Mouse (Mus musculus): Measurements from ENCODE around the gene Aig1. TPM values are rescaled to one million over a fixed set of nuclear protein-coding genes. Genes with fewer than 3 reads are reported as not detected.

The Aig1 gene
- total RNA-seq, 2 experiments from 2014 or later = 61.1 to 64.1 TPM

DNA sequence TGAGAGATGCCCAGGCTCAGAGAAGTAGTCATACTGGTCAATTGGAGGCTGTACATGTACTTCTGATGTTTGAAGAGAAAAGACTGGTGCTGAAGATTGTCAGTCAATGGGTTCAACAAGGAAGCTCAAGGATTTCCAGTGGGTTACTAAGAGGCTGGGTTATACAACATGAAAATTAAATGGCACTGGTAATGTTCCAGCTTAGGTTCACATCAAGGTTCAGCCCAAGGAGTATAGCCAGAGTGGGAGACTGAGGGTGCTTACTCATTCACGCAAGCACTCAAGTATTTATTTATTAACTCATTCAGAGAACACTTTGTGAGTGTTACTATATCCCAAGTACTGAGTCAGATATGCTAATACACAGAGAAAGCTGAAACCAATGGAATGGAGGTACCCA is 79.2 kb downstream of the Aig1 start:
- intact Hi-C loops (cut with DNase I) = no loop called here
- DNase-seq (ENCODE audit: low spot score in 2 of 2) = no peak

DNA sequence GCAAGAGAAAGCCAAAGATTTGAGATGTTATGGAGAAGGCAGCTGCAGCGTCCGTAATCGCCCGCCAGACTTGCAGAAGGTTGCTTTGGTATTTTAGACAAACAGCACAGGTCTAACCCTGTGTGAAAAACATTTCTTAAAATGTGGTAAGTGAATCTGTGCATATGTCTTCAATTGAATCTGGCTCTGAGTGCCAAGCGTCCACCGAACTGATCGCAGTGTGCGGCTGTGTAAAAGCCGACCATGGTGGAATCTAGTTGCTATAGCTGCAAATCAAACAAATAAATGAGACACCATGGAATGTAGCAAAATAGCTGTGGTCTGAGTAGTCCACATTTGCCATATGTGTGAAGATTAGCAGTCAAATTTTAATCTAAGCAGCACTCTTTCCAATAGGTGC is 80.7 kb downstream of the Aig1 start:
- DNase-seq (ENCODE audit: low spot score in 2 of 2) = no peak
- intact Hi-C loops (cut with DNase I) = no loop called here

DNA sequence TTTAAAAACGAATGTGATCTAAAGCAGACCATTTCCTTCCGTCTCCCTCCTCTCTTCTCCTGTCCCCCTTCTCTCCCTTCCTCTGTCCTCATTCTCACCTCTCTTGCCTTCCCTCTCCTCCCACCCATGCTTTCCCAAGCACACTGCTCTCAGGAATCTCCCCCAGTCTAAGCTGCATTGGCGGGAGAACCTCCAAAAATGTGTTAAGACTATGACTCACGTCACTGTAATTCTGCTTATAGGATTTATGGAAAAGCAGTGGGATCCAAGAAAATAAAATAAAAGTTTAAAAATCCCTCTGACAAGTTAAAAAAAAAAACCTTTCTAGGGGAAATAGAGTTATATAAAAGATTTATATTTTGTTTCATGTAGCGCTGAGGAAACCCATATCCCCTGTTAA is 86.0 kb downstream of the Aig1 start:
- intact Hi-C loops (cut with DNase I) = loop anchor here (5.0 kb wide), 2 partner anchors 185 to 195 kb away; partner anchors contain the start of gene Hivep2
- DNase-seq (ENCODE audit: low spot score in 2 of 2) = peak; percentile 36 to 41

DNA sequence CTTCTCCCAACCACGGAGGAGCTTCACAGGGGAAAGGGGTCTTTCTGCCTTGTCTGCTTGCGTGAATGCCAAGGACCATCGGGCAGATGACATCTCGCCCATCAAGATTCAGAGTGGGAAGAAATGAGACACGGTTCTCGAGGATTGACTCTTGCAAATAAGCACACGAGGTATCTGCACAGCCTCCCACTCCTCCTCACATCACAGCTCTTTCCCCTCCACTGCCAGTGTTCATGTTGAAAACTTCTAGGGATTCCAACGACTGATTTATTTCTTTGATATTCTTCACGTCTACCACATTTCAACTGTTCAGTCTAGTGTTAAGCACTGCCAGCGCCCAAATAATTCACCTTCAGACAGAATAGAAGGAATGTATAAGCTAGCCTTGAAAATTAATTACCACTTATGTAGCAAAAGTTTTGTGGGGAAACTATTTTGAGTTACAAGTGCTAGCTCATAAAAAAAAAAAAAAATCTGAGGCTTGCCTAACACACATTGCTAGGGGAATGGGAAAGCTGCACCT is 86.5 kb downstream of the Aig1 start:
- intact Hi-C loops (cut with DNase I) = loop anchor here (5.0 kb wide), 2 partner anchors 185 to 195 kb away; partner anchors contain the start of gene Hivep2
- DNase-seq (ENCODE audit: low spot score in 2 of 2) = peak in 1 of 2 experiments; percentile 5

DNA sequence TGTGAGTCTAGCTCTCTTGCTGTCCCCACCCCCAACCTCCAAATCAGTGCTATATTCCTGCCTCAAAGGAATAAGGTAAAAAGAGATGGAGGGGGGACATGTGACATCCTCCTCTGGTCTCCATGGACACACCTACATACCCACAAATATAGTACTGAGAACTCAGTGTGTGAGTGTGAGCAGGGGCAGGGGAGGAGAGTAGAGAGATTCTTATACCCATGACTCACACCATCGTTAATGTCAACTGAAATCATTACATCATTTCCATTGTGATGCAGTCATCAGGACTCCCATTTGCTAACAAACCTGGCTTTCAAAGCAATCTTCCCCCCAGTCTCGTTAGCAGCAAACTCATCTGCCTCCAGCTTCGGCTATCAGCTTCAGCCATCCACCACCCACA is 92.8 kb downstream of the Aig1 start:
- intact Hi-C loops (cut with DNase I) = loop anchor here (5.0 kb wide), 1 partner anchor 91 kb away; the partner anchor contains the start of gene Aig1
- DNase-seq (ENCODE audit: low spot score in 2 of 2) = peak in 1 of 2 experiments; percentile 23

DNA sequence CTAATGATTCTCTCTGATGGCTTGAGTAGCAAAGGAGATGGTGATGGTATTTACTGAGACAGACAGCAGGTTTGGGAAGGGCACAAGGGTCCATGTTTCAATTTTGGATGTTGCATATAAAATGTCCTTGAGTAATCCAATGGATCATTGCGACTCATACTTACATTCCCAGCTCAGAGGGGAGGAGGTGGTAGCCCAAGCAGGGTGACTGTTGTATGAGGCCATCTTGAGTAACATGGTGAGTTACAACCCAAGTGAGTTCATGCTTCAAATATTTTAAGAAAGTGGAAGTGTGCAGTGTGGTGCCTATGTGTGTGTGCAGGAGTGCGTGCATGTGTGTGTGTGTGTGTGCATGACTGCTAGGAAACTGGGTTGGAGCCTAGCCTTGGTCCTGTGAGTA is 93.4 kb downstream of the Aig1 start:
- no peak for DNase-seq (ENCODE audit: low spot score in 2 of 2)
- intact Hi-C loops (cut with DNase I) = loop anchor here (5.0 kb wide), 1 partner anchor 92 kb away; the partner anchor contains the start of gene Aig1

DNA sequence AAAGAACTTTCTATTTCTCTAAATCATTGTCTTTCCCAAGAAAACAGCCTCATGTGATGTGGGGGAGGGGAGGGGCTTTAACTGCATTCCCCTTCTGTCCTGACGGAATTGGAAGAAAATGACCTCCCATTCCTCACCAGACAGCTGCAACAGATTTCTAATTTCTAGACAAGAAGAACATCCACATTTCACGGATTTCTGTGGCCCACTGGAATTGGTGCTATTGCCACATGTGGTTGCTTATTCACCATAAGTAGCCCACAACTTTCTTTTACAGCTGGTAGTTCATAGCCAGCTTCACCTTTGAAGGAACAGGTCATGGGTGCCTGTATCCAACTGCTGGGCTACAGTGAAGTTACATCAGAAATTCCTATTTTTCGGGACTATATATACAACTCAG is 93.9 kb downstream of the Aig1 start:
- intact Hi-C loops (cut with DNase I) = loop anchor here (5.0 kb wide), 1 partner anchor 92 kb away; the partner anchor contains the start of gene Aig1
- no peak for DNase-seq (ENCODE audit: low spot score in 2 of 2)

DNA sequence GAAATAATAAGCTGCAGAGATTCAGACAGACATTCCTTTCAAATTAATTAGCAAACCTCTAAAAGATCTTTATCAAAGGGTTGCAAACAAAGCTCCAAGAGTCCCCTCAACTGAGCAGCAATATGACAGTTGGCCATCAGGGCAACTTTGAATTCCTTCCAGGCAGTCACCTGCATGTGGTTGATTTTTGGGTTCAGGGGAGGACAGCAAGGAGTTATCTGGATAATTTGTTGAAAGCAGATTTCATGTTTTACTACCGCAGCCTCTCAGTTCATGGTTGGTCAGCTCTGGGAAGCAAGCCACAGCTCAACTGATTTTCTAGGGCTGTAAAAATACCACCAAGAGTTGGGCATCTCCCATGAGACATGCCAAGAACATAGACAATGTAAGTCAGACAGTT is 98.1 kb downstream of the Aig1 start:
- DNase-seq (ENCODE audit: low spot score in 2 of 2) = no peak
- intact Hi-C loops (cut with DNase I) = no loop called here

DNA sequence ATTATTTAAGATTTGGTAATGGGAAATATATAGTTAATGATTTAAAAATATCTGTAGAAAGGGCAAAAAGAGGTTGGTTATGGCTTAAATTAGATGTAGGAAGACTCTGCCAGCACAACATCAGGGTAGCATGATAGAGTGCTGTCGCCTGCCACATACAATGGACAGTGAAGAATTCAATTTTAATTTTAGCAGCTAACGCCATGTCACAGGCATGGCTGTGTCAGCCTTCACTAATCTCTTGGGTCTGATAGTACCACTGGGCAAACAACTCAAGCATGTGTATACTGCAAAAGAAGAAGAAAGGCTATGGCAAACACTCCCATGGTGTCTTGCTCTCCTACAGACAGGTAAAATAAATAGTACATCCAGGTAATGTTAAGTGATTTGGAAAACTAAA is 99.0 kb downstream of the Aig1 start:
- intact Hi-C loops (cut with DNase I) = no loop called here
- no peak for DNase-seq (ENCODE audit: low spot score in 2 of 2)

DNA sequence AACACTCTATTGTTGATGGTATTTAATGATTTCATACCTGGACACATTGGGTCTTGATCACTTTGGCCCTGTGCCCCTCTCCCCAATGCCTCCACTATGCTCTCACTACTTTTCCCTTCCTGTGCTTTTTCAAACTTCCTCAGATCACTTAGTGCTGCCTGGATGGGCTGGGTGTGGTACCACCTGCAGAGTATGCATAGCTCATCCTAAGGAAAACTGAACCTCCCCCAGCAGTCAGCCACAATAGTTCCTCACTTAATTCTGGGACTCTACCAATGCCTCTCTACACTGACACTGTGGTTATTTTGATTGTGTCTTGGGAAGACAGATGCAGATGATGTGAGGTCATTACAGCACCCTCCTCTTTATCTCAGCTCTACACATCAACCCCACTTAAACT is 99.9 kb downstream of the Aig1 start:
- no peak for DNase-seq (ENCODE audit: low spot score in 2 of 2)
- intact Hi-C loops (cut with DNase I) = no loop called here

DNA sequence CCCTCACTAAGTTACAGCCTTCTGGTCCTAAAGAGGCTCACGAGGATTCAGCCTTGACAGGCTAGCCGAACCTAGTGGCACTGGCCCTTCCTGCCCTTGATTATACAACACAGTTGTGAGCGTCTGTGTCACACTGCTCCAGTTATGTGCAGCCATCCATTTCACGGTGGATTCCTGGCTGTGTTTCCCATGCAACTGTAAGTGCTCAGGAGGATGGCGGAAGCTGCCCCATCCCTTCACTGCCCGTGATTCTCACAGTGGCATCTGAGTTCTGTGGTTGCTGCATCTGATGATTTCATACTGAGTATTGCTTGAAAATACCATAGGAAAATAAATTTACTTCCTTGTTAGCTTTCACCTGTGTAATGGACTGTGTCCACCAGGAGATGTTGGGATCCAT is 101.7 kb downstream of the Aig1 start:
- intact Hi-C loops (cut with DNase I) = no loop called here
- no peak for DNase-seq (ENCODE audit: low spot score in 2 of 2)

DNA sequence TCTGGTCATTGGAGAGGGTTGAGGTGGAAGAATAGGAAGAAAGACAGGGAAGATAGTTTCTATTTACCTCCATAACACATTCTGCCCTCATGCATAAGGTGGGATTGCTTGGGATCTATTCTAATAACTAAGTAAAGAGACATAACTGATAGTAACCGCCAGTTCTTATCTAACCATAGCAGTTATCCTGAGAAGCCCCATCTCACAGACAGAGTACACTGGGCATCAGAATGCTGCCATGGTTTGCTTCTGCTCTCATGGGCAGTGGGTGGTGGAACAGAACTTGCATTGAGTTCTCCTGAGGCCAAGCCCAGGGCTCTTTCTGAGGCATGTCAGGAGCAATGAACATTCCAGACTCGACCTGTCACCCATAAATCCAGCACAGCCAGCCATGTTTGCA is 105.6 kb downstream of the Aig1 start:
- DNase-seq (ENCODE audit: low spot score in 2 of 2) = no peak
- intact Hi-C loops (cut with DNase I) = no loop called here

DNA sequence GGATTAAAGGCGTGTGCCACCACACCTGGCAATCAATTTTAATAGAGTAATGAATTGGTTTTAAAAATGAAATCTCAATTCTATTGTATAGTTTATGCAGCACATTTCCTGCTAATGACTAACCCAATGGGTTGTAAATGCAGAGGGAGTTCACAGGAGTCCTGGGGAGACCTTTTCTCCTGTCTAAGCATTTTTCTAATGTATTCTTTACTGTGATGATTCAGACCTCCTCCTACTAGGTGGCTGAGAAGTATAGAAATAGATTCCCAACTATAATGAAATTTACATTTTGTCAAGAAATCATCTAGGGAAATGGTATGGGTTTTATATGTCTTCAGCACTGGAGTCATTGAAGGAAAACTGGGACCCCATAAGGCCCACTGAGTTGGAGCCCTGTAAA is 114.1 kb downstream of the Aig1 start:
- no peak for DNase-seq (ENCODE audit: low spot score in 2 of 2)
- intact Hi-C loops (cut with DNase I) = no loop called here

DNA sequence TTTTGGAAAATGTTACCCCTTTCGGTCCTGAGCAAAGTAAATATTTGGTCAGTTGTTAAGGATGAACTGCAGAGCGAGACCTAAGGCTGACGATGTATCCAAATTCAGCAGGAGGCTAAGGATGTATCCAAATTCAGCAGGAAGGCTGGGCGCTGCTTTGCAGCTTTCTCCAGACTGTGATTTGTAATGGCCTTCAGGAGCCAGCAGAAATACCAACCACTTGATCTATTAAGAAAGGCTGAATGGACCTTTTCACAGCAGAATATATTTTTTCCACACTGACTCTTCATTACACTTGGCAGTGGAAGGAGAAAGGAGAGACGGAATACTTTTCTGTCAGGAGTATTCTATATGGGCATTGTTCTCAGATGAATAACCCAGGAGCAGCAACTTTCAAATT is 115.0 kb downstream of the Aig1 start:
- intact Hi-C loops (cut with DNase I) = no loop called here
- DNase-seq (ENCODE audit: low spot score in 2 of 2) = no peak

DNA sequence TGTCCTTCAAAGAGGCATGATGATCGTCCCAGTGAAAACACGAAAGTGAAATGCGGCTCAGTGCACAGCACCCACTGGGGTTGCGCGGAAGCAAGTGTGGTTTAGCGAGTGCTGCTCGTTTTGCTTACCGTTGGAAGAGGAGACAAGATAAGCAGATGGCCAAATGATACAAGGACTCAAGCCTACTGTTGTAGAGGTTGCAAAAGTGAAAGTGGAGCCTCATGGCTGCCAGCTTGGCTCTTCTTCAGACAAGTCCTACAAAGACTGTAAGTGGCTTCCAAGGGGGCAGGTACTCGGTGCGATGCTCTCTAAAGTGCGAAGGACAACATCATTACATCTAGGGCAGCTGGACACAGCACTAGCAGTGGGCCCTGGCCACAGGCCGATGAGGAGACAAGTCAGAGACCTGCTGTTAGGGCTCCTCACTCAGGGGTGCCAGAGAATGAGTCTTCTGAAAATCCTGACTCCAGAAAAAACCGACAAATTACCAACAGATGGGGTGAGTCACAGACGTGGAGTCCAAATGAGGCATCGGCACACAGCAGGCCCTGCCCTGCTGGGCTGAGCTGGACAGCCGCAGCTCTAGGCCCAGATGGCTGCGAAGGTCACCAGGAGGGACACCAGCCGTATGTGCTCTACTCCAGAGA is 129.2 kb downstream of the Aig1 start:
- intact Hi-C loops (cut with DNase I) = no loop called here
- DNase-seq (ENCODE audit: low spot score in 2 of 2) = peak; percentile 17 to 31

DNA sequence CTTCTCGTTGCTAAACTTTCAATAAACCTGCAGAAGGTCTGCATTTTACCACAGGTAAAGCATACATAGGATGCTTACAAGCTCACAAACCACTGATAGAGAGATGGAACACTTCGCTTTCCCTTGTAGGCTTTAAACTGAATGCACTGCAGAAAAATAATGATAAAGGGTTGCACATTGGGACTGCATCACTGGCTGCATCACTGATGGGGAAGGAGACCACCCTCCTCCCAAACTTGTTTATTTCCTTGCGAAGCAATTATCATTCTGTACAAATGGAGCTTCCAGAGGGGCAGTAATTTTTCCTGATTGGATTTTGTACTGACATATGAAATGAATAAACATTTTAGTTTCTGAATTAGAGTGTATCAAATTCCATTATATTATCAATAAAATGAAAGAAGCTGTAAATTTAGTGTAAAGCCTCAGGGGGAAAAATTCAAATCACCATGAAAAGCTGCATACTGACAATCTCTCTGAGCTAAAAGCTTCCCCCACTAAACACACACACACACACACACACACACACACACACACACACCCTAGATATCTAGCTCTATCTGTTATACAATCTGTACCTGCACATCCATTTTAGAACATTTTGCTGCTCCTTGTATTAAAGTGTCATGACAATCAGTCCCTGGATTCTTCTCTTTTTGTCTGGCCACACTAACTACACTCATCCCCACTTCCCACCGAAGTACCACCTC is 138.6 kb downstream of the Aig1 start:
- DNase-seq (ENCODE audit: low spot score in 2 of 2) = no peak
- intact Hi-C loops (cut with DNase I) = no loop called here

DNA sequence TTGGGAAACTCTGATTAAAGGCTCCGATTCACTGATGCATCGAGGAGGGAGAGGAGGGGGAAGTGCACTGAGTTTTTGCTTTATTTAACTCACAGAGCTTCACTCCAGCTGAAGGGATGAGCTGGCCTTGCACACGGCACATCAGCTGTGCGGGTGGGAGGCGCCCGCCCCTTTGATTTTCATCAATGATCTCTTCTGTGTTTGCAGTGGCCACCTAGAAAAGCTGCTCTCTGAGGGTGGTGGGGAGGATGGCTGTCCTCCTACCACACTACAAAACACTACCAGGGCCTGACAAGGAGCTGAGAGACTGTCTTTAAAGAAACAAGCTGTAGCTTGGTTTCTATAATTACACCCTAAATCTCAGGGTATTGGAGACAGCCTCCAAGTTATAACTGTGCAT is 141.1 kb downstream of the Aig1 start:
- peak; percentile 65 to 67 for DNase-seq (ENCODE audit: low spot score in 2 of 2)
- intact Hi-C loops (cut with DNase I) = no loop called here

DNA sequence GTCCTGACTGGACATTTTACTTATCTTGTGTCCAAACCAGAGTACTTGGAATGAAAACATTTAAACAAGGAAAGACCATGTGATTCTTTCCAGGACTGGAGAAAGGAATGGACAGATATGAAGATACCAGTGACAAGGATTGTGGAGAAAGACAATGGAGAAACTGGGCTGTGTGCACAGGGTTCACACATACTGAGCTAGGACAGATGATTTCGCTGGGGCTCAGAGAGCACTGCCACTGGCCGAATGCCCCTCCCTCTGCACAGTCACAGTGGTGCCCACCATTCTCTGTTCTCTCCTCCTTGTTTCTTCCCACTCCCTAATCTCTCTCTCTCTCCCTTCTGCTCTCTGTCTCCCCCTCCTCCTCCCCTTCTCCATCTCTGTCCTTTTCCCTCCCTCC is 142.6 kb downstream of the Aig1 start:
- intact Hi-C loops (cut with DNase I) = no loop called here

DNA sequence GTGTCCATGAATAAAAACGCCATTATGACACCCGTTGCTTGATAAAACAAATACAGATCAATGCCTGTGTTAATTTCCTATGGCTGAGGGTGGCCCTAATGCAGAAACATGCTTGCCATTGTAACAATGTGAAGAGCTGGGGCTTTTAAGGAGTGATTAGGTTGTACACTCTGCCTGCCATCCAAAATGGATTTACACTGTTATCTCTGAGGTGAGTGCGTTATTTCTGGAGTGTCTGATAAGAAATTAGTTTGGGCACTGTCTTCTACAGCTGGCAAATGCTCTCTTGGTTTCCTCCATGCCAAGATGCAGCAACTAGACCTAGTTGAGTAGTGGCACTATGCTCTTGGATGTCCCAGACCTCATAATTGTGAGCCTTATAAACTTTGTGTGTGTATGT is 143.5 kb downstream of the Aig1 start:
- DNase-seq (ENCODE audit: low spot score in 2 of 2) = no peak
- intact Hi-C loops (cut with DNase I) = no loop called here

More for the DNA sequence above, 142.6 kb downstream of the Aig1 start:
- no peak for DNase-seq (ENCODE audit: low spot score in 2 of 2)

DNA sequence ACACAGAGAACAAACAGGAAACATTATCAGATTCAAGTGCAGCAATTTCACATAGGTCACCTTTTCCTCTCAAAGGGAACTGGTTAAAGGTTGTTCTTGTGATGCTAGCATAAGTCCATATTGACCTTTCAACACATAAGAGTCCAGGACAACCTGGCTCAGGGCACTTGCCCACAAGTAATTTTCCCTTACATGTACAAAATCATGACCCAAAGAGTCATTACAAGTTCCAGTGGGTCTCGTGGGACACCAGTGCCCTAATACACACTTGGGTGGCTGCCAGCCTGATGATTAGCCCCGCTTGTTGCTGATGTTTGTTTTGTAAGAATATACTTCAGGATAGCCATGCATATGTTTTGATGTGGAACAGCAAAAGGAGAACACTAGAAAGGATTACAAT is 152.6 kb downstream of the Aig1 start:
- DNase-seq (ENCODE audit: low spot score in 2 of 2) = no peak
- intact Hi-C loops (cut with DNase I) = no loop called here

DNA sequence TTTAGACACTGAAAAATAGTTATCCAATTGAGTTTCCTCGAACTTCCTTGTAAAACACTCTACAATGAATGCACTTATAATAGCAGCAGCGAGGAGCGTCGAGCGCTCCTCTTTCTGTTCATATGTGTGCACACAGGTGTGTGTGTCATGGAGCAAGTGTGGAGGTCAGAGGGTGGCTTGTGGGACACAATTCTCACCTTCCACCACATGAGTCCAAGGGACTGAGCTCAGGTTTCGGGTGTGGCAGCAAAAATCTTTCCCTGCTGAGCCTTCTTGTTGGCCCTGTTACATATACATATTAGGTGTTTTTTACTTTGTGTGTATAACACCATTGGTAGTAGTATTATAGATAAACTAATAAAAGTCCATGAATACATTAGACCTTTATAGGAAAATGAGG is 153.2 kb downstream of the Aig1 start:
- DNase-seq (ENCODE audit: low spot score in 2 of 2) = no peak
- intact Hi-C loops (cut with DNase I) = no loop called here
